Mouse (Mus musculus): Measurements from ENCODE around the gene Tmem132a. TPM values are rescaled to one million over a fixed set of nuclear protein-coding genes. Genes with fewer than 3 reads are reported as not detected.

The Tmem132a gene
- polyA plus RNA-seq, 1 experiment from 2014 or later = 169 TPM

DNA sequence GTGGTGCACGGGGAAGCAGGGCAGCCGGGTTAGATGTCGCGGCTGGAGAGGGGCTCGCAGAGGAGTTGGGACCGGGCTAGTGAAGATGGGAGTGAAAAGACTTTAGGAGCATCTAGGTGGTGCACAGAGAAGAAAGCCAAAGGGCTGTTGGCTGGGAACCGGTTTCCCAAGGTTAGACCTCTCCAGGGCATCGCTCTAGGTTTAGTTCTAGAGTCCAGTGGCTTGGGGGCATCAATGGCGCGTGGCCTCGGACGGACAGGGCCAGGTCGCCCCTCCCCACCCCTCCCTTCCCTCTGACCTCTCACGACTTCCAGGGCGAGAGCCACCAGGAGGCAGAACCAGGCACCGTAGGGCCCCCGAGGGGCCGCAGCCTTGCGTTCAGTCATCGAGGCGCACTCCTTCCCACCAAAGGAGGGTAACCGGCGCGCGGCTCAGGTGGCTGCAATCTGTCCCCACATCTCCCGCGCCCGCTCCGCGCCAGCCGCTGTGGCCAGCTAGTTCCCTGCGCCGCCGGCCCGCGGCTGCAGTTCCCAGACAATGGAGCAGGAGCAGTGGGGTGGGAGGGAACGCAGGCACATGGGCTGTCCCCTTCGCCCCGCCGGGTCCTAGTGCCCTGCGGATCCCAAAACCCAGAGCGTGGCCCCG, 377 bp downstream of the Tmem132a start:
- ATAC-seq (ENCODE audit: low read depth) = peak; percentile 95
- 0% methylated on average over 40 of the region's 43 CpGs for WGBS
- no peaks in the 10 kb centered on the region for H3K9me3 ChIP-seq
- H3K9ac ChIP-seq = peak overlapping the region; percentile 96
- no peaks in the 10 kb centered on the region for H3K27me3 ChIP-seq
- H3K27ac ChIP-seq (replicated peaks) = peak overlapping the region; percentile 95
- H3K4me2 ChIP-seq = peak overlapping the region; percentile 90
- H3K4me3 ChIP-seq = peak overlapping the region; percentile 88
- H3K36me3 ChIP-seq = peaks cover 63% of the 10 kb centered on the region
- H3K4me1 ChIP-seq (replicated peaks) = peaks cover 34% of the 10 kb centered on the region

DNA sequence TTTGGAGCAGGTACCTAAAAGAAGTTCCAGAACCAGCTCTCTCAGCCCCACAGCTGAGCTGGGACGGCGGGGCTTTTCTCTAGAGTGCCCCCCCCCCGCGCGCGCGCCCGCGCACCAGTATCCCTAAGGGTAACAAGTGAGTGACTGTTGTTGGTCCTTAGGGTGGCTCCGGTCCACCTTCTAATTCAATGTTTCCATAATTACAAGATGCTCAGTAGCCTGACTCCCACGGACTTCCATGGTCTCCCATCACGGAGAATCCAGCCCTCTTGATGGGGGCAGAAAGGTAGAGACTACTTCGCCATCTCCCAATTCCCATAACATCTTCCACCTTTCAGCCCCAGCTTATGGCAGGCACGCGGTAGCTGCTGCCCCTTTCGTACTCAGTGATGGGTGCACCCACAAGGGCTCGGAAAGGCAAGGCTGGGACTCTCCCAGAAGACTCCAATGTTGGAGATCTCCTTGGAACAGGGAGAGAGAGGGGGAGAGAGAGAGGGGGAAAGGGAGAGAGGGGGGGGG, 1.1 kb downstream of the Tmem132a start:
- Histone ChIP-seq H3K4me1 (replicated peaks) (peaks cover 34% of the 10 kb centered on the region), H3K4me3 (peak overlapping the region; percentile 88), H3K9me3 (no peaks in the 10 kb centered on the region), H3K27ac (replicated peaks) (peak overlapping the region; percentile 95), H3K36me3 (peaks cover 63% of the 10 kb centered on the region), H3K4me2 (peak overlapping the region; percentile 90), H3K27me3 (no peaks in the 10 kb centered on the region), H3K9ac (peak overlapping the region; percentile 96)
- ATAC-seq (ENCODE audit: low read depth) = peak; percentile 49
- WGBS = under 1% methylated on average over 17 of the region's 17 CpGs

DNA sequence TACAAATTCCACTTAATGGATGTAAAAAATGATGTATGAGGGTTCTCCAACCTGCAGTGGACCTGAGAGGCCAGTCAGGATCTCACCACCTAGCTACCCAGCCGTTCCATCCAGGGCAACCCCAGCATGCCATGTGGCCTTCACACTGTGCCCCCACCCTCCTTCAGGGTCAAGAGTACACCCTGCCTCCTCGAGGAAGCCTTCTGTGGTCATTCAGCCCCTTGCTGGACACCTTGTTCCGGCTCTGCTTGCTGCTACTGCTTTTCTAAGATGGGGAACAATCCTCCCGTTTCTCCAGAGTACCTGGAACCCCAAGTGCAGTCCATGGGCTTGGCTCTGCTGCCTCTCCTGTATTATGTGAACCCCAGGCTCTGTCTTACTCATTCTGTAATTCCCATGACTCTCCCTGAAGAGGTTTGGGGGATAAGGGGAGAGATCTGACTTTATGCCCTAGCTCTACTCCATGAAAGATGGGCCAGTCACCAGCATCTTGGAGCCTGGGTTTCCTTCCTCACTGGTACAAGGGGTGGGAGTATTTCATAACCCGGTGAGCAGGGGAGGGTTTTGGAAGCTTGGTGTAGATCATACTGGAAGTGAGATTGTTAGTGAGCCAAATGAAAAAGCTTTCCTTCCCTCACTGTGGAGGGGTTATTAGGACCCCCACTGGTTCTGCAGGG, 1.7 kb downstream of the Tmem132a start:
- Histone ChIP-seq H3K4me3 (peak overlapping the region; percentile 88), H3K4me1 (replicated peaks) (peaks cover 34% of the 10 kb centered on the region), H3K36me3 (peaks cover 63% of the 10 kb centered on the region), H3K4me2 (peak overlapping the region; percentile 90), H3K27me3 (no peaks in the 10 kb centered on the region), H3K9me3 (no peaks in the 10 kb centered on the region), H3K27ac (replicated peaks) (peak overlapping the region; percentile 33; the same call in 1 of the 2 replicates), H3K9ac (peak overlapping the region; percentile 96)
- no peak for ATAC-seq (ENCODE audit: low read depth)
- 34% methylated on average over 5 of the region's 5 CpGs for WGBS

DNA sequence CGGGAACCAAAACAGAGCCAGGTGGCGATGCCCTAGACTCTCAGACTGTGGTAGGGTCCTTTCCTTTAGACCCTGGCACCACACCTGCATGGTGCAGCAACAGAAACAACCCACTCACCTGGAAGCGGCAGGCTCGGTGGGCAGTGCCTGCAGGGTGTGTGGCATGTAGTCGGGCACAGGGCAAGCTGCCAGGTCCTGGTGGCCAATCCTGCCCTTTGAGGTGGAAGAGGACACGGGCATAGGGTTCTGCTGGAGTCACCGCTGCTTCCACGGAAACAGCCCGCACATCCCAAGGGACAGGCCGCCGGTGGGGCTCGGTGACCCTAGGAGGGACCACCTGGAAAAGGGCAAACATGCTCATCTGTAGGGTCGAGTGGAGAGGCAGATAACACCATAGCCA, 3.4 kb downstream of the Tmem132a start:
- H3K4me3 ChIP-seq = no peak overlapping the region
- no peaks in the 10 kb centered on the region for H3K9me3 ChIP-seq
- H3K27ac ChIP-seq (replicated peaks) = no peak overlapping the region
- H3K27me3 ChIP-seq = no peaks in the 10 kb centered on the region
- H3K4me2 ChIP-seq = no peak overlapping the region
- no peak overlapping the region for H3K9ac ChIP-seq
- WGBS = 88% methylated on average over 13 of the region's 13 CpGs
- H3K4me1 ChIP-seq (replicated peaks) = peaks cover 34% of the 10 kb centered on the region
- peaks cover 63% of the 10 kb centered on the region for H3K36me3 ChIP-seq
- ATAC-seq (ENCODE audit: low read depth) = no peak

DNA sequence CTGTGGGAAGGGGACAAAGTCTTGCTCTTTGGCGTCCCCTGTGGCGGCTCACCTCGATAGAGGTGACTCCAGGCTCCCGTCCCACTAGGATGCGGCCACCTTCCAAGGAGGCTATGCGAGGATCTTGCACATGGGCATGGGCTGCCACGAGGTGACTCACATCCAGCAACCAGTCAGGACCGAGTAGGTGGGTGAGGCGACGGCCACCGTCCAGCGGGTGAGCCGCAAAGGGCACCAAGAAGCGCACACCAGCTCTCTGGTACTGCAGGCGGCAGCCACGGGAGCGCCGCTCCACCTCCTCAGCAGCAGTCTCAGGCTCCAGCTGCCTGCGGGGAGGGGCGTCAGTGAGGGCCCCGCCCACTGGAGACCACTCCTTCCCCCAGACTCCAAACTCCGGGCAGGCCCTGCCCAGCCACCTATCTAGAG, 9.7 kb downstream of the Tmem132a start:
- Histone ChIP-seq H3K27ac (replicated peaks) (no peak overlapping the region), H3K4me1 (replicated peaks) (no peaks in the 10 kb centered on the region), H3K36me3 (peaks cover 94% of the 10 kb centered on the region), H3K9me3 (no peaks in the 10 kb centered on the region), H3K4me2 (no peak overlapping the region), H3K4me3 (no peak overlapping the region), H3K9ac (no peak overlapping the region), H3K27me3 (no peaks in the 10 kb centered on the region)
- 49% methylated on average over 22 of the region's 22 CpGs for WGBS
- ATAC-seq (ENCODE audit: low read depth) = no peak; the same call in 1 of the 2 replicates

DNA sequence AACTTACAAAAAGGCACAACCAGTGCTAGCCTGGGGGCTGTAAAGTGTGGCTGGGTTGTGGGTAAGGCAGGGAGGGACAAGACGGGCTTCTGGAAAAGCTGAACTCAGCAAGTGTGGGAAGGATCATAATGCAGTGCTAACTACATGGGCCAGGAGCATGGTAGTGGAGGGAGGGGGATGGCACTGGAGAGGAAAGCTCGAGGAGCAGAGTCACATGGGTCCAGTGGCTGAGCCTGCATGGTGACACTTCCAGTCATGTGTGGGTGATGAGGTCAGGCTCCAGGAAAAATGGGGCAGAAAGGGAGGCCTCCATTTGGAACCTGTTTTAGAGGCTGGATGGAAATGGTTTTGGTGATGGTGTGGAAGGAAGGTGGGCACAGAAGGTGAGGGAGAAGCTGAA, 13.2 kb downstream of the Tmem132a start:
- Histone ChIP-seq H3K9me3 (no peaks in the 10 kb centered on the region), H3K4me3 (no peak overlapping the region), H3K4me1 (replicated peaks) (no peaks in the 10 kb centered on the region), H3K4me2 (no peak overlapping the region), H3K27me3 (no peaks in the 10 kb centered on the region), H3K36me3 (peaks cover 58% of the 10 kb centered on the region), H3K27ac (replicated peaks) (no peak overlapping the region), H3K9ac (no peak overlapping the region)
- 53% methylated on average over 2 of the region's 2 CpGs for WGBS
- no peak for ATAC-seq (ENCODE audit: low read depth)

DNA sequence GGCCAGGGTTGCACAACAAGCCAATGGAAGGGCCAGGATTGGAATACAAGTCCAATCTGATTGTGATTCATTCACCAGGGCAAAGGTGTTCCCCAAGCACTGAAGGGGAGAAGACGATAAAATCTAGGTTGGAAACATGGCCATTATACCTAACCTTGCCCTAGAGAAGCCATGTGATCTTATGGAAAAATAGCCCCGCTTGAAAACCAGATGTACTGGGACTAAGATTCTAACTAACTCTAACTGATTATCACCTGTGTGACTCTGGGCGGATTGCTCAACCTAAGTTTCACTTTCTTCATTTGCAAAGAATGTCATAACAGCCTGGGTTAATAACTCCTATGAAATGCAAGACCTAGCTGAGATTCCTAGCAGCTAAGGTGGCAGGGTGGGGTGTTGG, 14.3 kb downstream of the Tmem132a start:
- 91% methylated on average over 3 of the region's 3 CpGs for WGBS
- H3K4me2 ChIP-seq = no peak overlapping the region
- no peak overlapping the region for H3K27ac ChIP-seq (replicated peaks)
- no peak overlapping the region for H3K4me3 ChIP-seq
- ATAC-seq (ENCODE audit: low read depth) = no peak
- H3K9ac ChIP-seq = no peak overlapping the region
- no peaks in the 10 kb centered on the region for H3K9me3 ChIP-seq
- H3K27me3 ChIP-seq = no peaks in the 10 kb centered on the region
- H3K36me3 ChIP-seq = peaks cover 47% of the 10 kb centered on the region
- no peaks in the 10 kb centered on the region for H3K4me1 ChIP-seq (replicated peaks)

DNA sequence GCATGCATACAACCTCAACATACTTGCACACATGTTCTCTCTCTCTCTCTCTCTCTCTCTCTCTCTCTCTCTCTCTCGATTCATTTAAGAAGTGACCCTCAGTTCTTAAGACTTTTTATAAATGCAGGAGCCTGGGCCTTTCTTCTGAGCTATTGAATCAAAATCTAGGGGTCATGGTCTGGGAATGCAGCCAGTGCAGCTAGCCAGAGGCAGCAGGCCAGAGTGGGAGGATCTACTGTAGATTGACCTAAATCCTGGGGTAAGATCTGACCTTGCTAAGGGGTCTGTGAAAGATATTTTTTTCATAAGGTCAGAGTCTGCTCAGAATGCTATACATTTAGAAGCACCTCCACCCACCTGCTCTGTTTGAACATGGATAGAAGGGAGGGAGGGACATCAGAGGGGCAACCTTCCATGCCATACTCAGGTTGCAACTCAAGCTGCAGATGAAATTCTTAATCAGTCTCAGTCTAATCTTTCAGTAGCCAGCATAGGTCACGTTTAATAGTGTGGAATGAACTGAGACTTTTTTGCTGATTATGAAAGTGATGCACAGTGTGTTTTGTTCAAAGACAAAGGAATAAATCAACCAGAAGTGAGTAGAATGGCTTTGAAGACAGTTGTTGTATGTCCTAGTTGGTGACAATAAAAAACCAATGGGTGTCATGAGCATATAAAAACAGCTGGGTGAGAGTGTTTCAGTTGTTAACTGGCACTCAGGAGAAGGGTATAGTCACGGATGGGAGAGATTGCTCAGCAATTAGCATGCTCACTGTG, 22.2 kb downstream of the Tmem132a start:
- no peak for ATAC-seq (ENCODE audit: low read depth)
- Histone ChIP-seq H3K27ac (replicated peaks) (no peak overlapping the region), H3K9me3 (no peaks in the 10 kb centered on the region), H3K4me3 (no peak overlapping the region), H3K9ac (no peak overlapping the region), H3K4me2 (no peak overlapping the region), H3K27me3 (no peaks in the 10 kb centered on the region), H3K4me1 (replicated peaks) (peaks cover 24% of the 10 kb centered on the region), H3K36me3 (no peaks in the 10 kb centered on the region)
- 40% methylated on average over 3 of the region's 3 CpGs for WGBS

DNA sequence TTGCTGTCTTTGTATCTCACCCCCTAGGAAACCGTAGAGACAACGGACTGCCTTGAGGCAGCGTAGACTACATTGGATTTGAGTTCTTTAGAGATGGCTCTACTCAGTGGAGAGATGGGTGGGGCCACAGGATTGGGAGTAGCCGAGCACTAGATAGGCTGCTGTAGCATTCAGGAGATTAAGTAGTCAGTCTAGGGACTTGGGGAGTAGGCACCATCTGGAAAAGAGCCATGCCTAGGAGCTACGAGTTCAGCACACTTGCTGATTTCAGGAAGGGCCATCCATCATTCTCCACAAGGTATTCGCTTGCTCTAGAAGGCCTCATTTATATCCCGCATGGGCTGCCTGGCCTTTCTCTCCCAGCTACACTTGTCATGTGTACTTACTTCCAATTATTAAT, 23.6 kb downstream of the Tmem132a start:
- Histone ChIP-seq H3K9me3 (no peaks in the 10 kb centered on the region), H3K9ac (no peak overlapping the region), H3K27ac (replicated peaks) (no peak overlapping the region), H3K4me2 (no peak overlapping the region), H3K36me3 (no peaks in the 10 kb centered on the region), H3K4me1 (replicated peaks) (peaks cover 24% of the 10 kb centered on the region), H3K27me3 (no peaks in the 10 kb centered on the region), H3K4me3 (no peak overlapping the region)
- 52% methylated on average over 7 of the region's 7 CpGs for WGBS
- ATAC-seq (ENCODE audit: low read depth) = no peak

DNA sequence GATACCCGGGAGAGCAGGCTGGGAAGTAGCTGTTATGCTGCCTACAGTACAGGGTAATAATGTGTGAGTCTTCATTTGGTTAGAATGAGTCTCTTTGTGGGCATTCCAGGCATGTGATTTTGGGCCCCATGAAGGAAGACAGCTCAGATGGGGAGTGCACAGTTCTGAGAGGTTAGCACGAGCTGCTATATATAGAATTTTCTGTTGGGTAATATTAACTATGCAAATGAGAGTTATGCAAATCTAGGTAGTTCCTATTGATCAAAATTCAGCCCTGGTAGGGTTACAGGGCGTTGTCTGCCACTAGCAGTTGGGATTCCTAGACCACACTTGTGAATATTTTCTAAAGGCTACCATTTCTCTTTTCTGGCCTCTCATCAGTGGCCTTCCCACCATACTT, 24.3 kb downstream of the Tmem132a start:
- H3K4me2 ChIP-seq = no peak overlapping the region
- no peak overlapping the region for H3K4me3 ChIP-seq
- ATAC-seq (ENCODE audit: low read depth) = no peak
- WGBS = 87% methylated on average over 3 of the region's 3 CpGs
- no peaks in the 10 kb centered on the region for H3K36me3 ChIP-seq
- H3K27me3 ChIP-seq = no peaks in the 10 kb centered on the region
- no peaks in the 10 kb centered on the region for H3K9me3 ChIP-seq
- H3K27ac ChIP-seq (replicated peaks) = no peak overlapping the region
- H3K9ac ChIP-seq = no peak overlapping the region
- H3K4me1 ChIP-seq (replicated peaks) = peaks cover 24% of the 10 kb centered on the region

DNA sequence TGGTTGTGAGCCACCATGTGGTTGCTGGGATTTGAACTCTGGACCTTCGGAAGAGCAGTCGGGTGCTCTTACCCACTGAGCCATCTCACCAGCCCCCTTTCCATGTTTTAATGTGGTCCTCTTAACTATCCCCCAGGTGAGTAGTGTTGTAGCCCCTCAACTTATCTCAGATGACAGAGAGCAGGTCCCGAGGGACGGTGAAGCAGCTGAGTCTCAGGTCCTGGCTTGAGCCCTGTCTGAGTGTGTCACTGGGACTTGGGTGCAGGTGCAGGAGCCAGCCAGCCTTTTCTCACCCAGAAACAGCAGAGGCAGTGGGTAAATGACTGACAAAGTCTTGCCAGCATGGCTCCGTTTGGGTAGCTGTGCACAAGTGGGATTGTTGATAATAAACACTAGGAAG, 25.5 kb downstream of the Tmem132a start:
- H3K36me3 ChIP-seq = no peaks in the 10 kb centered on the region
- H3K9me3 ChIP-seq = no peaks in the 10 kb centered on the region
- H3K9ac ChIP-seq = no peak overlapping the region
- H3K4me3 ChIP-seq = no peak overlapping the region
- no peak overlapping the region for H3K4me2 ChIP-seq
- no peak overlapping the region for H3K27ac ChIP-seq (replicated peaks)
- peaks cover 24% of the 10 kb centered on the region for H3K4me1 ChIP-seq (replicated peaks)
- WGBS = 80% methylated on average over 5 of the region's 5 CpGs
- no peaks in the 10 kb centered on the region for H3K27me3 ChIP-seq
- no peak for ATAC-seq (ENCODE audit: low read depth)

DNA sequence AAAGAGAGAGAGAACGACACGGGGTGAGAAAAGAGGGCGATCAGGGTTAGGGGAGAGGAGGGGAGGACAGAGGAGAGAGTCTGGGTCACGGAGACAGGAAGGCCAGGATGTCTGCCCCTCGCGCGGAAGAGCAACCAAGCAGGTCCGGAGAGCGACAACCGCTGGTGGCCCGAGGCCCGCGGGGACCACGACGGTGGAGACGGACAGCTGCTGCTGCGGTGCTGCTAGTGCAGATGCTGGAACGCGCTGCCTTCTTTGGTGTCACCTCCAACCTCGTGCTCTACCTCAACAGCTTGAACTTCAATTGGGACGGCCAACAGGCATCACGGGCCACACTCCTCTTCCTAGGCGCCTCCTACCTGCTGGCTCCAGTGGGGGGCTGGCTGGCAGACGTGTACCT, 26.8 kb downstream of the Tmem132a start:
- Histone ChIP-seq H3K27me3 (no peaks in the 10 kb centered on the region), H3K9me3 (no peaks in the 10 kb centered on the region), H3K9ac (no peak overlapping the region), H3K4me3 (no peak overlapping the region), H3K27ac (replicated peaks) (no peak overlapping the region), H3K4me1 (replicated peaks) (peaks cover 22% of the 10 kb centered on the region), H3K4me2 (no peak overlapping the region), H3K36me3 (no peaks in the 10 kb centered on the region)
- 49% methylated on average over 24 of the region's 24 CpGs for WGBS
- ATAC-seq (ENCODE audit: low read depth) = no peak
